Mouse (Mus musculus) cerebellum, adult 2 months (tissue): ENCODE measurements at regions not wholly inside any gene's neighbourhood (a gene's known extent, or its start where the extent isn't known, plus 50 kb on each side); places are given as distances from the start of the nearest gene placed in this dataset.

Experiments
- CTCF ChIP-seq: fragments of 200-500 bp; IDR thresholded peaks from 2 replicates; pipeline ENCODE4 v1.5.1; 2011; ENCODE audit warnings: low read depth, mild to moderate bottlenecking, control low read depth, low read length, moderate library complexity, borderline replicate concordance; ENCODE audit not compliant: insufficient read depth
- POLR2A ChIP-seq: fragments of 200-500 bp; IDR thresholded peaks from 2 replicates; pipeline ENCODE4 v1.6.1; 2011; ENCODE audit warnings: low read length, control low read depth, borderline replicate concordance; ENCODE audit not compliant: insufficient read depth

DNA sequence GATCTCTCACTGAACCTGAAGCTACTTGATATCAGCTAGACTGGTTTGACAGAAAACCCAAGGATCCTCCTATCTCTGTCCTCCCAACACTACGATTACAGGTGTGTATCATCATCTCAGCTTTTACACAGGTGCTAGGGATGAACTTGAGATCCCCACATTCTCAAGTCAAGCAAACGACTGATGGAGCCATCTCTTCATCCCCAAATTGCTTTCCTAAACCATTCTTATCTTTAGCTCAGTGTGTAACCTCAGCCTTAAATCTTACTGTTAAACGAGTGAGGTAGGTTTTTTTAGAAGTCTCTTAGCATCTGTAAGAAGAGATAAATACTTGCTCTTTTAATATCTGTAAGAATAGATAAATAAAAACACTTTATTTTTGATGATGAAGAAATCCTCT lies 242.2 kb upstream of the Zfp960 start:
- TF ChIP-seq POLR2A (no peak), CTCF (no peak)
